Mouse (Mus musculus) heart, embryonic 10.5 days (tissue): ENCODE measurements around the gene Asphd1. TPM values are rescaled to one million over a fixed set of nuclear protein-coding genes. Genes with fewer than 3 reads are reported as not detected.
"Not testable (repeated sequence)": the region's sequence is repeated elsewhere in the genome, so short reads cannot be mapped to it uniquely, and the experiment has no call there.

Experiments
- DNase-seq: peaks from one replicate; pipeline ENCODE4 v3.0.0-alpha.2; 2017; ENCODE audit warnings: low spot score
- H3K27ac ChIP-seq: fragments of 300-500 bp; sonication (generic); 2 replicates; pipeline ENCODE4 v1.5.1; 2016; ENCODE audit warnings: mild to moderate bottlenecking
- H3K27me3 ChIP-seq: fragments of 300-500 bp; sonication (generic); 2 replicates; pipeline ENCODE4 v1.6.1; 2016; ENCODE audit warnings: mild to moderate bottlenecking; ENCODE audit not compliant: poor library complexity, insufficient read depth, severe bottlenecking
- H3K36me3 ChIP-seq: fragments of 300-500 bp; sonication (generic); 2 replicates; pipeline ENCODE4 v1.6.1; 2016; ENCODE audit warnings: mild to moderate bottlenecking, moderate library complexity
- H3K4me1 ChIP-seq: fragments of 300-500 bp; sonication (generic); 2 replicates; pipeline ENCODE4 v1.6.1; 2016; ENCODE audit warnings: mild to moderate bottlenecking
- H3K4me3 ChIP-seq: fragments of 300-500 bp; sonication (generic); 2 replicates; pipeline ENCODE4 v1.5.1; 2016; ENCODE audit warnings: mild to moderate bottlenecking, moderate library complexity
- H3K9me3 ChIP-seq: fragments of 300-500 bp; sonication (generic); 2 replicates; pipeline ENCODE4 v1.6.1; 2016; ENCODE audit warnings: mild to moderate bottlenecking, moderate library complexity
- WGBS: fragments of 180-500 bp; shearing (Covaris S2); methylation state at CpG from one replicate; pipeline ENCODE4 v1.1.7; 2016; 5-methylcytosine and 5-hydroxymethylcytosine counted together
- polyA plus RNA-seq: library from polyadenylated mRNA; unstranded; fragments of >200 nt; fragmentation: Nextera tagmentation; extraction: Ambion mirVana; gene quantifications from 2 replicates; pipeline ENCODE4 v1.2.1, GENCODE M21; 2016

Gene Asphd1
- polyA plus RNA-seq, 1 experiment from 2014 or later: not detected

GRCm38 (mm10) chr7:126948626-126949025 is 756 bp downstream of the Asphd1 start:
- no peak for DNase-seq
- 77% methylated on average over 10 of the region's 10 CpGs for WGBS
- H3K27ac ChIP-seq: no peak overlapping the region
- no peaks in the 10 kb centered on the region for H3K9me3 ChIP-seq
- H3K36me3 ChIP-seq: peaks cover 7% of the 10 kb centered on the region
- peaks cover 55% of the 10 kb centered on the region for H3K27me3 ChIP-seq
- H3K4me1 ChIP-seq: peaks cover 20% of the 10 kb centered on the region
- H3K4me3 ChIP-seq: no peak overlapping the region; the same call in 1 of the 2 replicates

DNA sequence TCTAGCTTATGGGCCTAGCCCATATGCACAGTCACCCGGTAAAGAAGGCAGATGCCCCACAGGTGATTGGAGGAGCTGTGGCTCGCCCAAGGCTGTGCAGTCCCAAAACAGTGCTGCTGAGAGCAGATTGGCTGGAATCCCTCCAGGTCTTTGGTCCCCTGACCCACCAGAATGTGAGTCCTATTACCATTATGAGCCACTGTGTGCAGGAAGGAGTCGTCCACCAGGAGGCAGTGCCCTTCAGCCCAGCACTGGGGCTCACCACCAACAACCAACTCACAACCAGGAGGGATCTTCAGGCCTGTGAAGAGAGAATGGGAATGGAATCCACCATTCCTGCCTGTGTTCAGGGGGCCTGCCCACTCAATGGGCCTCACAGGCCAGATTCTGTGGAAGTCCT is 2.9 kb downstream of the Asphd1 start:
- WGBS: 41% methylated on average over 3 of the region's 3 CpGs
- no peak for DNase-seq
- Histone ChIP-seq H3K4me3 (no peak overlapping the region), H3K36me3 (peaks cover 20% of the 10 kb centered on the region), H3K27me3 (peaks cover 35% of the 10 kb centered on the region), H3K27ac (no peak overlapping the region), H3K4me1 (peaks cover 18% of the 10 kb centered on the region), H3K9me3 (no peaks in the 10 kb centered on the region)

DNA sequence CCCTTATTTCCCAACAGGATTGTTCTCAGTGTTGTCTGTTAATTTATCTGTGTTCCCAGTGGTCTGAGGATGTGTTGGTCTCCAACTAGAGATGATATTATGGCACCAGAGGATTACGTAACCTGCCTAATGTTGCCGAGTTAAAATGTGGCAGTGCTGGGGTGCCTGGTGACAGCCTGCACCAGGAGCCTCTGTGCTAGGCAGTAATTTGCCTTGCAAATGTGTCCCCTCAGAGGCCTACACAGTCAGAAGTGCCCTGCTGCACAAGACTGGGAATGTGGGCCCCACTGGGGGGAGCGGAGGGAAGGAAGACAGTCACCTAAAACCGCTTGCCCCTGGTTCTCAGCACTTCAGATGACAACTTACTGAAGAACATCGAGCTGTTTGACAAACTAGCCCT is 7.6 kb downstream of the Asphd1 start:
- 72% methylated on average over 5 of the region's 5 CpGs for WGBS
- H3K9me3 ChIP-seq: no peaks in the 10 kb centered on the region
- H3K27me3 ChIP-seq: no peaks in the 10 kb centered on the region
- DNase-seq: no peak
- H3K4me3 ChIP-seq: no peak overlapping the region
- peaks cover 10% of the 10 kb centered on the region; the same call in 1 of the 2 replicates for H3K4me1 ChIP-seq
- peaks cover 31% of the 10 kb centered on the region for H3K36me3 ChIP-seq
- H3K27ac ChIP-seq: no peak overlapping the region

GRCm38 (mm10) chr7:126941171-126941570 is 8.2 kb downstream of the Asphd1 start:
- Histone ChIP-seq H3K36me3 (peaks cover 38% of the 10 kb centered on the region), H3K4me1 (peaks cover 10% of the 10 kb centered on the region; the same call in 1 of the 2 replicates), H3K4me3 (no peak overlapping the region), H3K27me3 (no peaks in the 10 kb centered on the region), H3K9me3 (no peaks in the 10 kb centered on the region), H3K27ac (no peak overlapping the region)
- 36% methylated on average over 6 of the region's 6 CpGs for WGBS
- no peak for DNase-seq

- WGBS: 78% methylated on average over 2 of the region's 2 CpGs
- Histone ChIP-seq H3K27me3 (no peaks in the 10 kb centered on the region), H3K27ac (no peak overlapping the region), H3K9me3 (no peaks in the 10 kb centered on the region), H3K4me1 (peaks cover 12% of the 10 kb centered on the region; the same call in 1 of the 2 replicates), H3K36me3 (peaks cover 51% of the 10 kb centered on the region), H3K4me3 (no peak overlapping the region)
- no peak for DNase-seq
These were observed 16.7 kb downstream of the Asphd1 start for GRCm38 (mm10) chr7:126932652-126933051.

DNA sequence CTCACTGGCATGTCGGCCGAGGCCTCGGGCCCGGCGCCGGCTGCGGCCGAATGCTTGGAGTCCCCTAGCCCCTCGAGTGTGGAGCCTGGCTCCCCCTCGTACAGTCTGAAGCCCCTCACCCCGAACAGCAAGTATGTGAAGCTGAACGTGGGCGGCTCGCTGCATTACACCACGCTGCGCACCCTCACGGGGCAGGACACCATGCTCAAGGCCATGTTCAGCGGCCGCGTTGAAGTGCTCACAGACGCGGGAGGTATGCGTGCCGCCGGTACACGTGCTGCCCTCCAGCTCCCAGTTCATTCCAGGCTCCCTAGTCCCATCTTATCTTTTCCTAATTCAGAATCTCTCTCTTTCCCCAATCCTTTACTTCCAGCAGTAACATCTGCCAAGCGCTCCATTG is 20.3 kb downstream of the Asphd1 start:
- WGBS: 0% methylated on average over 27 of the region's 27 CpGs
- peak overlapping the region; percentile 89 for H3K4me3 ChIP-seq
- H3K9me3 ChIP-seq: no peaks in the 10 kb centered on the region
- H3K4me1 ChIP-seq: peaks cover 15% of the 10 kb centered on the region
- H3K27ac ChIP-seq: peak overlapping the region; percentile 90
- peaks cover 24% of the 10 kb centered on the region for H3K36me3 ChIP-seq
- H3K27me3 ChIP-seq: no peaks in the 10 kb centered on the region
- DNase-seq: no peak

- WGBS: 4% methylated on average over 56 of the region's 56 CpGs
- Histone ChIP-seq H3K4me1 (peaks cover 20% of the 10 kb centered on the region), H3K27me3 (no peaks in the 10 kb centered on the region), H3K9me3 (no peaks in the 10 kb centered on the region), H3K4me3 (peak within 1 kb of the TSS; percentile 89), H3K36me3 (peaks cover 21% of the 10 kb centered on the region), H3K27ac (peak within 1 kb of the TSS; percentile 90)
- peak; percentile 96 for DNase-seq
These were observed 20.9 kb downstream of the Asphd1 start, which contains the start of gene Kctd13 for GRCm38 (mm10) chr7:126928384-126929037. Gene Kctd13 (plus strand): TSS chr7:126928879.

- Histone ChIP-seq H3K9me3 (no peaks in the 10 kb centered on the region), H3K4me1 (peaks cover 20% of the 10 kb centered on the region), H3K27ac (no peak overlapping the region), H3K36me3 (peaks cover 7% of the 10 kb centered on the region), H3K4me3 (no peak overlapping the region), H3K27me3 (no peaks in the 10 kb centered on the region)
- DNase-seq: no peak
- 27% methylated on average over 3 of the region's 3 CpGs for WGBS
These were observed 23.1 kb downstream of the Asphd1 start for GRCm38 (mm10) chr7:126926299-126926698.

GRCm38 (mm10) chr7:126923999-126924398 is 25.4 kb downstream of the Asphd1 start:
- no peaks in the 10 kb centered on the region for H3K27me3 ChIP-seq
- H3K27ac ChIP-seq: peak overlapping the region; percentile 59; the same call in 1 of the 2 replicates
- DNase-seq: no peak
- H3K4me3 ChIP-seq: no peak overlapping the region
- WGBS: 59% methylated on average over 5 of the region's 5 CpGs
- no peaks in the 10 kb centered on the region for H3K9me3 ChIP-seq
- no peaks in the 10 kb centered on the region for H3K36me3 ChIP-seq
- H3K4me1 ChIP-seq: peaks cover 8% of the 10 kb centered on the region

- Histone ChIP-seq H3K27me3 (no peaks in the 10 kb centered on the region), H3K9me3 (no peaks in the 10 kb centered on the region), H3K4me1 (peaks cover 8% of the 10 kb centered on the region), H3K27ac (peak within 1 kb of the TSS; percentile 59), H3K36me3 (no peaks in the 10 kb centered on the region), H3K4me3 (no peak within 1 kb of the TSS)
- no peak for DNase-seq
- WGBS: 71% methylated on average over 5 of the region's 5 CpGs
These were observed 26.7 kb downstream of the Asphd1 start, which contains the start of gene Tmem219 for GRCm38 (mm10) chr7:126922624-126923060. Gene Tmem219 (minus strand): TSS chr7:126922917.

DNA sequence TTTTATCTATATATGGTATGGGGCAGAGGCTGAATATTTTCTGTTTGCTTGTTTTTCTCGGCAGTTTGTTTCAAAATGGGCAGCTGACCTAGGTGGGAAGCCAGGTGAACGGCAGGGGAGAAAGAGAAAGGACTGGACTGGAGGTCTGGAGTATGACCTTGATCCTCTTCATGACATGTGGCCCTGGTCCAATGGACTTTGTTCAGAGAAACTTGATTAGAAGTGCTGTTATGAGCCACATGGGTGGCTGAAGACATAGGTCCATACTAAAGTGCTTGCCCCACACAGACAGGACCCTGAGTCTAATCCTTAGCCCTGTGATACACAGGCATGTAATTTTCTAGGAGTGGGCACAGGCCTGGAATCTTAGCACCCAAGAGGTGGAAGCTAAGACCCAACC is 27.8 kb downstream of the Asphd1 start:
- no peak overlapping the region for H3K27ac ChIP-seq

DNA sequence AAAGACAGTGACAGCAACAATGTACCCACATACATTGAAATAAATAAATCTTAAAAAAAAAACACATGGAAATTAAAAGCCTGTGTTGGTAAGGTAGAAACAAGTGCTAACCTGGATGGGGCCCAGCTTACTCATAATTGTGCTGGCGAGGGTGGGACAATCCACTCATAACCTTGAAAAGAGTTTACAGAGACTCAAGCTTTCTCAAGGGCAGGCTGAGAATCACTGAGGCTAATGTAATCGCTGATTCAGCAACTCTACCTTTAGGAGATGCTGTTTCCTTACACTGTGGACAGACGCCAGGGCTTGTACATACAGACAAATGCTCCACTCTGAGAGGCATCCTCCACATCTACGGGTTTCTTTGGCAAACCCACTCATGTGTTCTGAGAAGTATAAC is 29.4 kb downstream of the Asphd1 start:
- Histone ChIP-seq H3K4me1 (peaks cover 8% of the 10 kb centered on the region), H3K9me3 (no peaks in the 10 kb centered on the region), H3K4me3 (no peak overlapping the region), H3K27ac (no peak overlapping the region), H3K27me3 (no peaks in the 10 kb centered on the region), H3K36me3 (no peaks in the 10 kb centered on the region)
- 82% methylated on average over 4 of the region's 4 CpGs for WGBS
- no peak for DNase-seq

More for the DNA sequence above, 27.8 kb downstream of the Asphd1 start:
- WGBS: 67% methylated on average over 2 of the region's 2 CpGs
- Histone ChIP-seq H3K4me1 (peaks cover 8% of the 10 kb centered on the region), H3K27me3 (no peaks in the 10 kb centered on the region), H3K36me3 (no peaks in the 10 kb centered on the region), H3K4me3 (no peak overlapping the region), H3K9me3 (no peaks in the 10 kb centered on the region)
- DNase-seq: no peak

DNA sequence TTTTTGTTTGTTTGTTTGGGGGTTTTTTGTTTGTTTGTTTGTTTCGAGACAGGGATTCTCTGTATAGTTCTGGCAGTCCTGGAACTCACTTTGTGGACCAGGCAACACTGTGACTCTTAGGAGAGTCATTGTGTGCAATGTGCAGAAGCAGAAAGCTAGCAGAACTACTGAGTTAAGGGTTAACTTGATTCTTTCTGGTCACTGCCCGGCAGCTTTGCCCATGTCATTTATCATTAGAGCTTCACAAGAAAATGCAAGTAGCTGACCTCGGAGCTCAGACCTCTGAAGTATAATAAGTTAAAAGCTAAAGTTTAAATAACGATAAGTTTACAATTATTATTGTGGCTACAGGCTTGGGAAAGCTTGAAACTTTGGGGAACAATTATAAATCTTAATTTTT is 31.0 kb downstream of the Asphd1 start:
- not testable (repeated sequence) for DNase-seq

More for the DNA sequence above, 31.0 kb downstream of the Asphd1 start:
- not testable (repeated sequence) for H3K36me3 ChIP-seq, H3K4me1 ChIP-seq, H3K4me3 ChIP-seq, H3K27me3 ChIP-seq, H3K27ac ChIP-seq, H3K9me3 ChIP-seq
- WGBS: 58% methylated on average over 4 of the region's 4 CpGs
